Mouse (Mus musculus): ENCODE measurements around the gene Hnrnpul2.

Gene Hnrnpul2

GRCm38 (mm10) chr19:8819596-8820423, at the start of gene Hnrnpul2:
Gene Hnrnpul2 (plus strand): TSS chr19:8820010.
- DNase-seq = peak; percentile 98 to 99

GRCm38 (mm10) chr19:8770567-8771270, 49.1 kb upstream of the Hnrnpul2 start, which contains the start of gene Tmem223:
Gene Tmem223 (plus strand): TSS chr19:8770996.
- DNase-seq = peak; percentile 88 to 92

GRCm38 (mm10) chr19:8772996-8773395, 46.8 kb upstream of the Hnrnpul2 start:
- DNase-seq = no peak

- DNase-seq = no peak
Observed at GRCm38 (mm10) chr19:8773409-8773808, 46.4 kb upstream of the Hnrnpul2 start.

- peak; percentile 98 for DNase-seq
Observed at GRCm38 (mm10) chr19:8774086-8774835, 45.5 kb upstream of the Hnrnpul2 start, which contains the start of gene Tmem179b. Gene Tmem179b (minus strand): TSS chr19:8774467.

- DNase-seq = peak in 1 of 2 experiments; percentile 52
Observed at GRCm38 (mm10) chr19:8774951-8775421, 44.8 kb upstream of the Hnrnpul2 start.

GRCm38 (mm10) chr19:8786008-8786781, 33.6 kb upstream of the Hnrnpul2 start, which contains the start of gene Taf6l:
Gene Taf6l (minus strand): TSS chr19:8786417.
- DNase-seq = peak; percentile 90 to 95

- DNase-seq = no peak
Observed at GRCm38 (mm10) chr19:8788521-8788920, 31.3 kb upstream of the Hnrnpul2 start.

- no peak for DNase-seq
Observed at GRCm38 (mm10) chr19:8789171-8789570, 30.6 kb upstream of the Hnrnpul2 start.

GRCm38 (mm10) chr19:8790171-8790570, 29.6 kb upstream of the Hnrnpul2 start:
- no peak for DNase-seq

GRCm38 (mm10) chr19:8798264-8798946, 21.4 kb upstream of the Hnrnpul2 start, which contains the start of gene Polr2g:
Gene Polr2g (minus strand): TSS chr19:8798577.
- peak; percentile 91 to 95 for DNase-seq

- no peak for DNase-seq
Observed at GRCm38 (mm10) chr19:8798947-8799315, 20.9 kb upstream of the Hnrnpul2 start.

GRCm38 (mm10) chr19:8802130-8802821, 17.5 kb upstream of the Hnrnpul2 start, which contains the start of gene Zbtb3:
Gene Zbtb3 (plus strand): TSS chr19:8802555.
- peak; percentile 91 to 96 for DNase-seq

- no peak for DNase-seq
Observed at GRCm38 (mm10) chr19:8803204-8803780, 16.5 kb upstream of the Hnrnpul2 start.

GRCm38 (mm10) chr19:8803879-8804660, 15.7 kb upstream of the Hnrnpul2 start:
- no peak for DNase-seq

- DNase-seq = no peak
Observed at GRCm38 (mm10) chr19:8806810-8807209, 13.0 kb upstream of the Hnrnpul2 start.

GRCm38 (mm10) chr19:8815812-8816211, 4.0 kb upstream of the Hnrnpul2 start:
- DNase-seq = peak; percentile 27 to 52

- no peak for DNase-seq
Observed at GRCm38 (mm10) chr19:8817001-8817400, 2.8 kb upstream of the Hnrnpul2 start.

- peak in 1 of 2 experiments; percentile 20 for DNase-seq
Observed at GRCm38 (mm10) chr19:8818301-8818798, 1.5 kb upstream of the Hnrnpul2 start.

All from kidney, postnatal 4 days (tissue).